Mouse (Mus musculus) erythroblast, embryonic 14.5 days (primary cell): ENCODE measurements around the gene Tnpo2. TPM values are rescaled to one million over a fixed set of nuclear protein-coding genes. Genes with fewer than 3 reads are reported as not detected.

Source experiments
- H3K27me3 ChIP-seq: 2 replicates; pipeline ENCODE4 v1.6.1; 2012; ENCODE audit warnings: inconsistent platforms; ENCODE audit not compliant: control insufficient read depth
- H3K36me3 ChIP-seq: 2 replicates; pipeline ENCODE4 v1.6.1; 2012; ENCODE audit warnings: mild to moderate bottlenecking, inconsistent platforms; ENCODE audit not compliant: control insufficient read depth
- H3K4me1 ChIP-seq: 2 replicates; pipeline ENCODE4 v1.6.1; 2012; ENCODE audit warnings: inconsistent platforms; ENCODE audit not compliant: control insufficient read depth
- H3K4me3 ChIP-seq: replicated peaks from 2 replicates; pipeline ENCODE3; 2012; ENCODE audit warnings: moderate library complexity, mild to moderate bottlenecking, inconsistent platforms
- H3K9me3 ChIP-seq: 2 replicates; pipeline ENCODE4 v1.6.1; 2012; ENCODE audit warnings: low read length, inconsistent platforms, mixed read lengths; ENCODE audit not compliant: control insufficient read depth
- GATA1 ChIP-seq: IDR thresholded peaks from 2 replicates; pipeline ENCODE4 v1.6.1; 2012; ENCODE audit warnings: low read length, inconsistent platforms, mixed read lengths
- TAL1 ChIP-seq: IDR thresholded peaks from 3 replicates; pipeline ENCODE4 v1.6.1; 2012; ENCODE audit warnings: low read length, inconsistent platforms, mixed read lengths
- polyA plus RNA-seq: library from polyadenylated mRNA; stranded (reverse); fragments of >175 nt; gene quantifications from 2 replicates; pipeline ENCODE4 v1.2.3, GENCODE M21; 2012

Tnpo2 gene
- polyA plus RNA-seq, 1 experiment, result 1.7 TPM

GRCm38 (mm10) chr8:85035165-85035727, 1.5 kb upstream of the Tnpo2 start:
- H3K27me3 ChIP-seq, result no peaks in the 10 kb centered on the region
- peaks cover 69% of the 10 kb centered on the region for H3K4me1 ChIP-seq
- peak overlapping the region; percentile 91 for H3K4me3 ChIP-seq
- H3K9me3 ChIP-seq, result no peaks in the 10 kb centered on the region
- TF ChIP-seq TAL1 (no peak), GATA1 (no peak)
- H3K36me3 ChIP-seq, result peaks cover 55% of the 10 kb centered on the region

GRCm38 (mm10) chr8:85035728-85036310, 896 bp upstream of the Tnpo2 start:
- Histone ChIP-seq H3K9me3 (no peaks in the 10 kb centered on the region), H3K4me1 (peaks cover 70% of the 10 kb centered on the region), H3K4me3 (peak overlapping the region; percentile 91), H3K36me3 (peaks cover 56% of the 10 kb centered on the region), H3K27me3 (no peaks in the 10 kb centered on the region)
- TF ChIP-seq TAL1 (no peak), GATA1 (no peak)

- TF ChIP-seq TAL1 (no peak), GATA1 (no peak)
- Histone ChIP-seq H3K4me3 (peak overlapping the region; percentile 91), H3K4me1 (peaks cover 74% of the 10 kb centered on the region), H3K27me3 (no peaks in the 10 kb centered on the region), H3K36me3 (peaks cover 57% of the 10 kb centered on the region), H3K9me3 (no peaks in the 10 kb centered on the region)
Measured at GRCm38 (mm10) chr8:85036381-85036717, 366 bp upstream of the Tnpo2 start.

GRCm38 (mm10) chr8:85037366-85037680, 608 bp downstream of the Tnpo2 start:
- TF ChIP-seq GATA1, result no peak
- TF ChIP-seq TAL1, result no peak
- H3K27me3 ChIP-seq, result no peaks in the 10 kb centered on the region
- H3K4me1 ChIP-seq, result peaks cover 68% of the 10 kb centered on the region
- peak overlapping the region; percentile 91 for H3K4me3 ChIP-seq
- peaks cover 57% of the 10 kb centered on the region for H3K36me3 ChIP-seq
- no peaks in the 10 kb centered on the region for H3K9me3 ChIP-seq

- Histone ChIP-seq H3K4me3 (peak overlapping the region; percentile 91), H3K9me3 (no peaks in the 10 kb centered on the region), H3K27me3 (no peaks in the 10 kb centered on the region), H3K4me1 (peaks cover 66% of the 10 kb centered on the region), H3K36me3 (peaks cover 56% of the 10 kb centered on the region)
- TF ChIP-seq GATA1 (no peak), TAL1 (no peak)
Measured at GRCm38 (mm10) chr8:85037681-85038531, 1.2 kb downstream of the Tnpo2 start.

- no peak for TF ChIP-seq GATA1
- TF ChIP-seq TAL1, result no peak
- Histone ChIP-seq H3K36me3 (peaks cover 95% of the 10 kb centered on the region), H3K9me3 (no peaks in the 10 kb centered on the region), H3K4me1 (peaks cover 24% of the 10 kb centered on the region), H3K27me3 (no peaks in the 10 kb centered on the region), H3K4me3 (no peak overlapping the region)
Measured at GRCm38 (mm10) chr8:85043619-85044018, 6.9 kb downstream of the Tnpo2 start.

GRCm38 (mm10) chr8:85057367-85057766, 20.7 kb downstream of the Tnpo2 start:
- H3K9me3 ChIP-seq, result no peaks in the 10 kb centered on the region
- H3K4me1 ChIP-seq, result peaks cover 15% of the 10 kb centered on the region
- no peak overlapping the region for H3K4me3 ChIP-seq
- no peak for TF ChIP-seq GATA1
- no peak for TF ChIP-seq TAL1
- peaks cover 5% of the 10 kb centered on the region for H3K27me3 ChIP-seq
- peaks cover 54% of the 10 kb centered on the region for H3K36me3 ChIP-seq

GRCm38 (mm10) chr8:85059879-85060616, 23.3 kb downstream of the Tnpo2 start, which contains the start of gene Fbxw9:
Fbxw9 (plus strand) TSS chr8:85060055.
- peaks cover 27% of the 10 kb centered on the region for H3K36me3 ChIP-seq
- H3K4me3 ChIP-seq, result peak within 1 kb of the TSS; percentile 87
- peaks cover 5% of the 10 kb centered on the region for H3K27me3 ChIP-seq
- TF ChIP-seq TAL1 (no peak), GATA1 (no peak)
- no peaks in the 10 kb centered on the region for H3K9me3 ChIP-seq
- peaks cover 15% of the 10 kb centered on the region for H3K4me1 ChIP-seq

- no peak for TF ChIP-seq GATA1
- TF ChIP-seq TAL1, result no peak
- no peak overlapping the region for H3K4me3 ChIP-seq
- peaks cover 15% of the 10 kb centered on the region for H3K4me1 ChIP-seq
- peaks cover 5% of the 10 kb centered on the region for H3K27me3 ChIP-seq
- H3K36me3 ChIP-seq, result peaks cover 17% of the 10 kb centered on the region
- H3K9me3 ChIP-seq, result no peaks in the 10 kb centered on the region
Measured at GRCm38 (mm10) chr8:85062603-85063002, 25.9 kb downstream of the Tnpo2 start.
